Mouse (Mus musculus) forebrain, embryonic 12.5 days (tissue): ENCODE results near the gene Scpep1. TPM values are rescaled to one million over a fixed set of nuclear protein-coding genes. Genes with fewer than 3 reads are reported as not detected.

Experiments
- ATAC-seq: fragments of 200-750 bp; cut with Nextera tagmentation; 2 replicates; pipeline ENCODE4 v1.8.0; 2017; ENCODE audit warnings: moderate TSS enrichment; ENCODE audit not compliant: low FRiP score
- H3K27ac ChIP-seq: fragments of 300-500 bp; sonication (generic); 2 replicates; pipeline ENCODE4 v1.5.1; 2016; ENCODE audit warnings: mild to moderate bottlenecking
- H3K27me3 ChIP-seq: fragments of 300-500 bp; sonication (generic); 2 replicates; pipeline ENCODE4 v1.6.1; 2016; ENCODE audit warnings: mild to moderate bottlenecking
- H3K36me3 ChIP-seq: fragments of 300-500 bp; sonication (generic); replicated peaks from 2 replicates; pipeline ENCODE4 v1.6.1; 2016; ENCODE audit warnings: mild to moderate bottlenecking
- H3K4me1 ChIP-seq: fragments of 300-500 bp; sonication (generic); 2 replicates; pipeline ENCODE4 v1.6.1; 2016
- H3K4me2 ChIP-seq: fragments of 300-500 bp; sonication (generic); 2 replicates; pipeline ENCODE4 v1.6.1; 2016; ENCODE audit warnings: mild to moderate bottlenecking, moderate library complexity
- H3K4me3 ChIP-seq: fragments of 300-500 bp; sonication (generic); replicated peaks from 2 replicates; pipeline ENCODE4 v1.5.1; 2016; ENCODE audit warnings: mild to moderate bottlenecking
- H3K9ac ChIP-seq: fragments of 300-500 bp; sonication (generic); 2 replicates; pipeline ENCODE4 v1.6.1; 2016; ENCODE audit warnings: mild to moderate bottlenecking
- H3K9me3 ChIP-seq: fragments of 300-500 bp; sonication (generic); 2 replicates; pipeline ENCODE4 v1.6.1; 2016
- WGBS: fragments of 180-500 bp; shearing (Covaris S2); methylation state at CpG from one replicate; pipeline ENCODE4 v1.1.7; 2016; 5-methylcytosine and 5-hydroxymethylcytosine counted together
- polyA plus RNA-seq: library from polyadenylated mRNA; unstranded; fragments of >200 nt; fragmentation: Nextera tagmentation; extraction: Ambion mirVana; gene quantifications from 2 replicates; pipeline ENCODE4 v1.2.1, GENCODE M21; 2016

The Scpep1 gene
- polyA plus RNA-seq, 1 experiment from 2014 or later: 47.3 TPM

DNA sequence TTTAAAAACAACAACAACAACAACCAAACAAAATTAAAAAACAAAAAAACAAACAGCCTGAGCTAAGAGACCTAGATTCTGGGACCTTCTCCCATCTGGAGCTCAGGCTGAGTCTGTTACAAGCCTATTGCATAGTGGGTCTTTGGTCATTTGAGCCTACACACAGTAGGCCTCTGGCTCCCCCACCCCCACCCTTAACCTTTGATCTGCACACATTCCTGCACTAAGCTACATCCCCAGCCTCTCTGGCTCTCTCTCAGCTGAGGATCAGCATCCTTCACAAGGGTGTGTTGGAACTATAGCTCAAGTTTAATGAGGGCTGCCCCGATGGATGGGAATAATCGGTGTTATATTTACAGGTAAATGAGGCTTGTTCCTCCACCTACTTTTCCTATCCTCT, 40.4 kb upstream of the Scpep1 start:
- H3K36me3 ChIP-seq: peaks cover 8% of the 10 kb centered on the region
- H3K9me3 ChIP-seq: no peaks in the 10 kb centered on the region
- no peak overlapping the region for H3K9ac ChIP-seq
- H3K27ac ChIP-seq: no peak overlapping the region
- no peak overlapping the region for H3K4me3 ChIP-seq
- no peak overlapping the region for H3K4me2 ChIP-seq
- peaks cover 29% of the 10 kb centered on the region for H3K27me3 ChIP-seq
- no peak for ATAC-seq
- WGBS: 88% methylated on average over 2 of the region's 2 CpGs
- 0 out of 2 replicates have a peak, but pooled peaks cover 4% of the 10 kb centered on the region for H3K4me1 ChIP-seq

DNA sequence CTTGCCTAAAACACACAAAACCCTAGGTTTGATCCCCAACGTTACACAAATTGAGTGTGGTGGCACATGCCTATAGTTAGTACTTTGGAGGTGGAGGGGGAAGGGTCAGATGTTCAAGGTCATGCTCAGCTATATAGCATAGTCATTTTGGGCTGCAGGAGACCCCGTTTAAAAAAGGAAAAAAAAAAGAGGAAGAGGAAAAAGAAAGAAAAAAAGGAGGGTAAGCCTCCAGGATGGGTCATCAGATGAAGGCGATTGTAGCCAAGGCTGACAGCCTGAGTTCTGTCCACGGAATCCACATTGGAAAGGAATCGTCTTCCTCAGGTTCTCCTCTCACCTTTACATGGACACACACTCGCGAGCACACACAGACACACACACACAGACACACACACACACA, 39.2 kb upstream of the Scpep1 start:
- Histone ChIP-seq H3K27me3 (peaks cover 17% of the 10 kb centered on the region), H3K4me1 (0 out of 2 replicates have a peak, but pooled peaks cover 4% of the 10 kb centered on the region), H3K4me3 (no peak overlapping the region), H3K36me3 (peaks cover 10% of the 10 kb centered on the region), H3K27ac (no peak overlapping the region), H3K4me2 (no peak overlapping the region), H3K9ac (no peak overlapping the region), H3K9me3 (no peaks in the 10 kb centered on the region)
- WGBS: 89% methylated on average over 7 of the region's 7 CpGs
- ATAC-seq: no peak

DNA sequence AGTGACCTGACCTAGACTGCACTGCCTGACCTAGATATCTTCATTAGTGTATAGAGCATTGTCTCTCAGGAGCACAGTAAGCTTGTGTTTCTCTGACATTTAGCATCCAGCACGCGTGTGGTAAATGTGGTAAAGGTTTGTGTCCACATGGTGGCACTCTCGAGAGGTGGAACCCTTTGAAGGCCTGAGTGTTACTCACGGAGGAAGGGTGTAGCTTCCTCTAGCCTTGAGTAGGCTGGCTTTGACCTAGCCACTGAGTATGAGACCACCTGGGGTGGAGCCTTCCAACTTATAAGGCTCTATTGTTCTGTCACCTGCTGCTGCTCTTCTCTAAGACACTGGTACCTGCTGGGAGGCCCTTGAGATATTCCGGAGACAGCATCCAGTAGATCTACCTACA, 38.4 kb upstream of the Scpep1 start:
- Histone ChIP-seq H3K27ac (no peak overlapping the region), H3K27me3 (peaks cover 9% of the 10 kb centered on the region), H3K4me3 (no peak overlapping the region), H3K36me3 (peaks cover 10% of the 10 kb centered on the region), H3K9ac (no peak overlapping the region), H3K4me1 (no peaks in the 10 kb centered on the region), H3K4me2 (no peak overlapping the region), H3K9me3 (no peaks in the 10 kb centered on the region)
- no peak for ATAC-seq
- WGBS: 17% methylated on average over 5 of the region's 5 CpGs

DNA sequence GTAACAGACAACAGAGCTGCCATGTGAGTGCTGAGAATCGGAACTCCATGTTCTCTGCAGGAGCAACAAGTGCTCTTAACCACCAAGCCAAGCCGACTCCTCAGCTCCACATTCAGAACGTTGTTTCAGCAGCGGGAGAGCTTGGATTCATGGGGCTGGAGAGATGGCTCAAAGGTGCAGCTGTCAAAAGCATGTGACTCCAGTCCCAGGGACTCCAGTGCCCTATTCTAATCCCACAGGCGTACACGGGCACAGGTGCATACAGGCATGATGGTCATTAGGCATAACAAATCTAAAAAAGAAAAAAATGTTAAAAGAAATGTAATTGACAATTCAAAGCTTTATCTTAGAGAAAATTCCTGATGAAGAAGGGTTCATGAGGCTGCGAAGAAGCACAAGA, 37.9 kb upstream of the Scpep1 start:
- Histone ChIP-seq H3K36me3 (peaks cover 13% of the 10 kb centered on the region), H3K4me1 (no peaks in the 10 kb centered on the region), H3K27ac (no peak overlapping the region), H3K27me3 (peaks cover 4% of the 10 kb centered on the region), H3K9ac (no peak overlapping the region), H3K4me3 (no peak overlapping the region), H3K9me3 (no peaks in the 10 kb centered on the region), H3K4me2 (no peak overlapping the region)
- 58% methylated on average over 7 of the region's 7 CpGs for WGBS
- ATAC-seq: no peak

DNA sequence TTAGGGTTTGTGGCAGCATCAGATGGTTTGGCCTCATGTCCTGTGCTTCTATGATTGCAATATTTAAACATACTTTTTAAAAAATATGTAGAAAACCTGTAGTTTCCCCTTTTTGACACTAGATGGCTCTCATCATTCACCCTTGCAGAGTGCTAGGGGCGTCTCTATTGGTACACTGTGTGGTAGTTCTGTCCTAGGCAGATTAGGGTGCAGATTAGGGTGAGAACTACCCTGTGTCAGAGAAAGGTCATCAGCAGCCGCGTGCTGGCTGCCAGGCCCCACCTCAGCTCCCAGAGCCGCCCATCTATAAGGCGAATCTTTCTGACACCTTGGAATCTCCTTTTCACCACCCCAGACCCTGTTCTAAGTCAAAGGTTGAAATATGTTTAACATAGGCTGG, 34.3 kb upstream of the Scpep1 start:
- Histone ChIP-seq H3K9me3 (no peaks in the 10 kb centered on the region), H3K4me1 (no peaks in the 10 kb centered on the region), H3K36me3 (peaks cover 46% of the 10 kb centered on the region), H3K9ac (no peak overlapping the region), H3K4me2 (no peak overlapping the region), H3K27me3 (no peaks in the 10 kb centered on the region), H3K4me3 (no peak overlapping the region), H3K27ac (no peak overlapping the region)
- no peak for ATAC-seq
- 68% methylated on average over 5 of the region's 5 CpGs for WGBS

DNA sequence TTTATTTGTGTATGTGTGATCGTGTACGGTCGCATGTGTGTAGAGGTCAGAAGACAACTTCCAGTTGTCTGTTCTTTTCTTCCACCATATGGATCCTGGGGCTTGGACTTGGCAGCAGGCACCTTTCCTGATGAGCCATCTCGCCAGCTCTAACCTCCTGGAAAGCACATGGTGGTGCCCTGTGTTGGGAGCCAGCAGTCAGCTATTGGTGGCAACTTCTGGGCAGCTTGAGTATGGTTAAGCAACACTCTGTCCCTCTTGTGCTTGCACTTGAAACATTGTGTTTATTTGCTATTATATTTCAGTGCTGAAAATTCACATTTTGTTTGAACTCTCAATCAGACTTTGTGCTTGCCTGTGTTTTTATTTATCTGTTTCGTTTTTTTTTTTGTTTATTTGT, 33.7 kb upstream of the Scpep1 start:
- H3K9ac ChIP-seq: no peak overlapping the region
- no peak overlapping the region for H3K27ac ChIP-seq
- no peaks in the 10 kb centered on the region for H3K4me1 ChIP-seq
- ATAC-seq: no peak
- no peaks in the 10 kb centered on the region for H3K9me3 ChIP-seq
- no peak overlapping the region for H3K4me2 ChIP-seq
- H3K36me3 ChIP-seq: peaks cover 50% of the 10 kb centered on the region
- WGBS: 81% methylated on average over 5 of the region's 5 CpGs
- no peaks in the 10 kb centered on the region for H3K27me3 ChIP-seq
- no peak overlapping the region for H3K4me3 ChIP-seq

DNA sequence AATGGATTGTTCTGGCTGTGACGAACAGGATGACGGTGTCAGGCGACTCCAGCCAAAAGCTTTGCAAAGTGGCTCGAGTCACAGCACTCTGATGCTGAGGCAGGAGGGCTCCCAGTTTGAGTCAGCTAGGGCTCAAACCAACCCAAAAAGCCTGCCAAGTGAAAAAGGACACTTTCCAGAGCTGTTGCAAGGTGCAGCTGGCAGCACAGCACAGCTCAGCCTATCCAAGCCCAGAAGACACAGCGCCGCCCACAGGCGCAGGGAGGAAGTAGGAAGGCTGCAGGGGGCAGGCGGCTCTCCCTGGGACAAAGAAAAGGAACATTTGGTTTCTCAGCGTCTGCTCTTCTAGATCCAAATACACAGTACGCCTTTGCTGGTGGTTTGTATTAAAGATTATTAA, 31.4 kb upstream of the Scpep1 start:
- Histone ChIP-seq H3K4me3 (no peak overlapping the region), H3K4me2 (no peak overlapping the region), H3K27me3 (no peaks in the 10 kb centered on the region), H3K9me3 (no peaks in the 10 kb centered on the region), H3K36me3 (peaks cover 73% of the 10 kb centered on the region), H3K27ac (no peak overlapping the region), H3K4me1 (no peaks in the 10 kb centered on the region), H3K9ac (no peak overlapping the region)
- WGBS: 84% methylated on average over 10 of the region's 10 CpGs
- no peak for ATAC-seq

DNA sequence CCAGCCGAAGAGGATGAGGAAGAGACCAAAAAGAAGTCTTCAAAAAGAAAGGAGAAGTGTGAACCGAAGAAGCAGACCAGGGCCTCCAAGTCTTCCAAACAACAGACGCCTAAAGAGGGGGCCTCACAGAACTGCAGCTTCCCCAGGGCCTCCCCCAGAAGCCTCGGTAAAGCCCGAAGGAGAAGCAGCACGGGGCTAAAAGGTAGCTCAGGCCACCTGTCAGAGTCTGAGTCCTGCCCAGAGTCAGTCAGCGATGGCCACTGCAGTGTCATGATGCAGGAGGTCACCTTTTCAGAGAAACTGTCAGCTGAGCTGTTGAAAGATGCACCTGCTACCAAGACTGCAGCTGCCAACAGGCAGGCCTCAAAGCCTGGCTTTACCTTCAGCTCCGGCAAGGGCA, 26.1 kb upstream of the Scpep1 start:
- H3K4me3 ChIP-seq: no peak overlapping the region
- H3K4me2 ChIP-seq: no peak overlapping the region
- no peaks in the 10 kb centered on the region for H3K27me3 ChIP-seq
- ATAC-seq: no peak
- no peak overlapping the region for H3K27ac ChIP-seq
- H3K4me1 ChIP-seq: no peaks in the 10 kb centered on the region
- H3K9ac ChIP-seq: no peak overlapping the region
- WGBS: 89% methylated on average over 8 of the region's 8 CpGs
- H3K9me3 ChIP-seq: no peaks in the 10 kb centered on the region
- H3K36me3 ChIP-seq: peaks cover 52% of the 10 kb centered on the region

DNA sequence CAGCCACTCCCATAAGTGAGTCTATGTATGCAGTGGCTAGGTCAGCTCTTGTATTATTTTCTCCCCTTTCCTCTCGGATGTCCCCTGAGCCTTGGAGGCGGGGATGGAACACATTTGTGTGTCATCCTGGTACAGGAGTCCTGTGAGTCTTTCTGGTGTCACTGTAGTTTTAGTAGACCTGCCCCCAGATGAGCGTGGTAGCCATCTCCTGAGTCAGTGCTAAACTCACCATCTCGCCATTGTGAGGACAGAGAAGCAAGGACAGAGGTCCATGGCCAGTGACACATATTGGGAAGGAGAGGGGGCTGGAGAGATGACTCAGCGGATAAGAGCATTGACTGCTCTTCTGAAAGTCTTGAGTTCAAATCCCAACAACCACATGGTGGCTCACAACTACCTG, 21.9 kb upstream of the Scpep1 start:
- 95% methylated on average over 5 of the region's 5 CpGs for whole genome bisulfite sequencing
- no peak overlapping the region for H3K4me3 ChIP-seq

DNA sequence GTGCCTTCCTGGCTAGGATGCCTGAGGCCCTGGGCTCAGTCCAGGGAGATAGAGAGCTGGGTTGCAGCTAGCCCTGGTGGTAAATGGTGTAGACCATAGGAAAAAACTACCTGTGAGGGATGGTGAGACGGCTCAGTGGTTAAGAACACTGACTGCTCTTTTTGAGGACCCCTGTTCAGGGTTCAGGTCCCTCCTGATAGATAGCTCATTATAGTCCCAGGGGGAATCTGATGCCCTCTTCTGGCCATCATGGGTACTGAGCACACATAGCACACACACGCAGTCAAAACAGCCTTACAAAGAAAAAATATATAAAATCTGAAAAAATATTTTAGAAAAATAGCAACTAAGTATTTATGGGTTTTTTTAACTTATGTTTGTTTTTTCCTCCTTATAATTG, 21.1 kb upstream of the Scpep1 start:
- ATAC-seq: no peak
- WGBS: 92% methylated on average over 2 of the region's 2 CpGs
- Histone ChIP-seq H3K4me1 (peaks cover 14% of the 10 kb centered on the region), H3K4me2 (no peak overlapping the region), H3K27me3 (no peaks in the 10 kb centered on the region), H3K36me3 (peaks cover 6% of the 10 kb centered on the region), H3K9ac (no peak overlapping the region), H3K27ac (no peak overlapping the region), H3K4me3 (no peak overlapping the region), H3K9me3 (no peaks in the 10 kb centered on the region)

More for the DNA sequence above, 21.9 kb upstream of the Scpep1 start:
- H3K27me3 ChIP-seq: no peaks in the 10 kb centered on the region
- H3K4me1 ChIP-seq: peaks cover 14% of the 10 kb centered on the region
- no peak overlapping the region for H3K9ac ChIP-seq
- H3K36me3 ChIP-seq: peaks cover 14% of the 10 kb centered on the region
- no peaks in the 10 kb centered on the region for H3K9me3 ChIP-seq
- ATAC-seq: no peak
- H3K4me2 ChIP-seq: no peak overlapping the region
- no peak overlapping the region for H3K27ac ChIP-seq

DNA sequence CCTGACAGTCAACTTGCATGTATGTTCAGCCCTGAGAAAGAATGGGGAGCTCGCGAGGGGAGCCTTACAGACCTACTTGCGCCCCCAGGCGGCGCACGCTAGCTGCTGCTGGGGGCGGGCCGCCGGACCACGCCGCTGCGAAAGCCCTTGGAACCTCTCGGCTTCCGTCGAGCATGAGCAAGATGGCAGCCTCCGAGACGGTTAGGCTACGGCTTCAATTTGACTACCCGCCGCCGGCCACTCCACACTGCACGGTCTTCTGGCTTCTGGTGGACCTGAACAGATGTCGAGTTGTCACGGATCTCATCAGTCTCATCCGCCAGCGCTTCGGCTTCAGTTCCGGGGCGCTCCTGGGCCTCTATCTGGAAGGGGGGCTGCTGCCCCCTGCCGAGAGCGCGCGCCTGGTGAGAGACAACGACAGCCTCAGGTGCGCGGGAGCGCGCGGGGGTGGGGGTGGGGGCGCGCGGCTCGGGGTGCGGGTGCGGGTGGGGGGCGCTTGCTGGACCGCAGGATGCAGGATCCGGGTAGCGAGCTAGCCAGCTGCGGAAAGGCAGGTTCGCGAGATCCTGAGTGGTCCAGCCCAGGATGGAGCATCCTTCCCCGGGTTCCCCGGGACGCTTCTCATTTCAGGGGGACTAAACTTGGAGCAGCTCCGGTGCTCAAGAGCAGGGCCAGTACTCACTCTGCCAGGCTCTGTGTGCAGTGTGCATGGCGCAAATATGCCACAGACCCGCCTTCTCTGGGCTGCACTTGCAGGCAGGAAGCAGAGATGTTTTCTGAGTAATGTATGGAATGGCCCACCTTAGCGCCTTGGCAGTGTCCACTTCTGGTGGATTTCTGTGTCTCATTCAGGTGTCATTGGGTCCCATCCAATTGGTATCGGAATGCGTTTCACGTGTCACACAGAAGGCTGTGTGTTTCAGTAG, 18.8 kb upstream of the Scpep1 start:
- H3K36me3 ChIP-seq: no peaks in the 10 kb centered on the region
- H3K4me1 ChIP-seq: peaks cover 14% of the 10 kb centered on the region
- H3K4me2 ChIP-seq: peak overlapping the region; percentile 69
- peak overlapping the region; percentile 66 for H3K4me3 ChIP-seq
- peak overlapping the region; percentile 89 for H3K27ac ChIP-seq
- no peaks in the 10 kb centered on the region for H3K27me3 ChIP-seq
- H3K9me3 ChIP-seq: no peaks in the 10 kb centered on the region
- peak overlapping the region; percentile 76 for H3K9ac ChIP-seq
- 2% methylated on average over 61 of the region's 62 CpGs for WGBS
- ATAC-seq: peak; percentile 85

DNA sequence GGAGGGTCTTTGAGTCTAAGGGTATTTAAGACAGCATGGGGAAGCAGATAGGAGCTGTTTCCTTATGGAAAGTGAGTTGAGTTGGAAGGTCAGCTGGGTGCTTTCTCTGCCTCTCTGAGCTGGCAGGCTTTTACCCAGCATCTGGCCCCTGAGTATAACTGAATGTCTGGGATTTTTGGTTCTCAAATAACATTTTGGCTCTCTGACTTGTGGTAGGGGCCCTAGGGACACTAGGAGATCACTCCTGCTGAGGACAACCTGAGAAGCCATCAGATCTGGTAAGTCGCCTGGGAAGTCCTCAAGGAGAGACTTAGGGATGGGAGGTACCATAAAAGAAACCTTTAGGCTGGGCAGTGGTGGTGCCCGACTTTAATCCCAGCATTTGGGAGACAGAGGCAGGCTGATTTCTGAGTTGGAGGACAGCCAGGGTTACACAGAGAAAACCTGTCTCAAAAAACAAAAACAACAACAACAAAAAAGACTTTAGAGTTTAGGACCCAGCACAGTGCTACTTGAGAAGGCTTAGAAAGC, 15.0 kb upstream of the Scpep1 start, which contains the start of gene Coil:
TSS of gene Coil (plus strand) at position 51 of the 531 bp plus-strand sequence.
- Histone ChIP-seq H3K4me3 (no peak within 1 kb of the TSS), H3K27ac (no peak within 1 kb of the TSS), H3K9ac (no peak within 1 kb of the TSS), H3K4me2 (no peak within 1 kb of the TSS), H3K4me1 (peaks cover 10% of the 10 kb centered on the region), H3K9me3 (no peaks in the 10 kb centered on the region), H3K36me3 (no peaks in the 10 kb centered on the region), H3K27me3 (no peaks in the 10 kb centered on the region)
- ATAC-seq: no peak
- WGBS: 37% methylated on average over 2 of the region's 2 CpGs

DNA sequence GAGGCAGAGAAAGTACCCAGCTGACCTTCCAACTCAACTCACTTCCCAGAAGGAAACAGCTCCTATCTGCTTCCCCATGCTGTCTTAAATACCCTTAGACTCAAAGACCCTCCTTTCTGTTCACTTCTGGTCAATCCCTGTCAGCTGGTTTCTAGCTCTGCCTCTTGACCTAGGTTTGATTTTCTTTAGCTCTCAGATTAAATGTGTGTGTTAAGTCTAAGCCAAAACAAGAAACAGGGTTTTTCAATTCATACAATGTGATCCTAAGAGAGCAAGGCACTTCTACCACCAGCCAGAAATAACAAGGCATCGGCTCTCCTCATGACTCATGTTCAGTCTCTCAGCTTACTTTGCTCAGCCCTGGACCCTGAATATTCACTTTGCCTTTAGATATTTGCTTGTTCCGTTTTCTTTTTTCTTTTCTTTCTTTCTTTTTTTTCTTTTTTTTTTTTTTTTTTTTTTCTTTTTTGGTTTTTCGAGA, 11.7 kb upstream of the Scpep1 start, which contains the start of gene Elobl:
TSS of gene Elobl (minus strand) at position 51 of the 481 bp plus-strand sequence.
- Histone ChIP-seq H3K9me3 (no peaks in the 10 kb centered on the region), H3K27me3 (no peaks in the 10 kb centered on the region), H3K4me2 (no peak within 1 kb of the TSS), H3K9ac (no peak within 1 kb of the TSS), H3K36me3 (no peaks in the 10 kb centered on the region), H3K27ac (no peak within 1 kb of the TSS), H3K4me1 (no peaks in the 10 kb centered on the region), H3K4me3 (no peak within 1 kb of the TSS)
- no peak for ATAC-seq
- WGBS: 94% methylated on average over 2 of the region's 3 CpGs
